Mouse (Mus musculus): ENCODE results near the gene Wipf3. TPM values are rescaled to one million over a fixed set of nuclear protein-coding genes. Genes with fewer than 3 reads are reported as not detected.

Gene Wipf3
- polyA plus RNA-seq, 1 experiment from 2014 or later: 1.4 TPM

DNA sequence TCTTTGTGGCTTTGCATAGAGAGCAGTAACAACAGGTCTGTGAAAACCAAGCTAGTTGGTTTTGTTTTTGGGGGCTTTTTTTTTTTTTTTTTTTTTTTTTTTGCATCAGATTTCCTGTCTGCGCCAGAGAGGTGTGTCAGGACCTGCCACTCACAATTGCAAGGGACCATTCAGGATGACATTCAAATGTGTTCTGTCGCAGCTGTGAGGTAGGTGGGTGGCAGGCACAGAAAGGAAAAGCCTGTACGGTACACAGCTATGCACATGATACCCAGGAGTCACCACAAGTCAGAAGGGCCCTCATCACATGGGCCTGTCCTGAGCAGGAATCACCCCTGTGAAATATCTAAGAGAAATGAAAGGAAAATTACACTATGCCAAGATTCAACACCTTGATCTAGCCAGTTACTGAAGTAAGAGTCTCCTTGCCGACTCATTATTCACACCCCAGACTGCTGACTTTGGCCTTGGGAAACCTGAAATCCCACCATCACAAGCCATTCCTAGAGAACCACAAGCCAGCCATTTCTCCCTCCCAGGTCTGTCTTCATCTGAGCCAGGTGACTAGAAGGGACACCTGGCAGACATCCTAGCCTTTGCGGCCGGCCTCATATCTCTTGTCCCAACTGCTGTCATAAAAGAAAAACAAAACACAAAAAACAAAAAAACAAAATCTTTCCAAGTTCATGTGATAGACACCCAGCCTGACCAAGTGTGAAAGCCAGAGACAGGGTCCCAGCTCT, 30.9 kb downstream of the Wipf3 start:
- H3K9ac ChIP-seq: no peak overlapping the region
- H3K9me3 ChIP-seq: 0 out of 2 replicates have a peak, but pooled peaks cover 5% of the 10 kb centered on the region
- no peak overlapping the region for H3K27ac ChIP-seq
- no peak for ATAC-seq (ENCODE audit: insufficient number of reproducible peaks, insufficient read depth, low FRiP score, low TSS enrichment)
- 0 out of 2 replicates have a peak, but pooled peaks cover 5% of the 10 kb centered on the region for H3K4me1 ChIP-seq
- WGBS: 71% methylated on average over 6 of the region's 6 CpGs
- no peak overlapping the region for H3K4me2 ChIP-seq (replicated peaks)
- no peaks in the 10 kb centered on the region for H3K36me3 ChIP-seq
- H3K4me3 ChIP-seq: no peak overlapping the region
- H3K27me3 ChIP-seq: no peaks in the 10 kb centered on the region

DNA sequence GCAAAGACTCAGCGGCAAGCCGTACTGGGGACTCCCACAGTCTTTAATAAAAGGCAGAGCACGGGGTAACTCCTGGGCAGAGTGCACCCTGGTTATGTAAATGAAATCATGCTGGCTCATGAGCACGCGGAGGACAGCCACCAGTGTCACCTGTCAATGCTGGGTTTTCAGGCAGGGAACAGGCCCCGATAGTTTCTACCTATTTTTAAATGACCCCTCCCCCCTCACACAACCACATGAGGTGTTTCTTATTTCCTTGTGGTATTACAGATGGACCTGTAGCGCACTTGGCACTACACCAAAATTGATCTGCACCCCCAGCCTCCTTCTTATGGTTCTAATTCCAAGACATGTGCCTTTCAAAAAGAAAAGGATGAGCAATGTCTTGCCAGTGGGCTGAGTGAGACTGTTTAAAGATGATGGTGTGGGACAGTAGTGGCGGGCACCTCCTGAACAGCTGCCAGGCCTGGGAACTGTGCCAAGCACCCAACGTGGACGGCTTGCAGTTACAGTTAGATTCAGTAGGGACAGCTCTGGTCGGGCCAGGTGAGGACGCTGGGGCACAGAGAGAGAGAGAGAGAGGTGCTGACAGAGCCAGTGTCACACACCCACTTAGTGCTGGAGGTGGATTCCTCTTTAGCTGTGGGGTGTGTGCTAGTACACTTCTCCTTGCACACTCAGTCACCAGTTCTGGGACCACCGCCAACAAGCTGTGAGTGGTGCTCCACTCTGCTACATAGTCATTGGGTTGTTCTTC, 31.7 kb downstream of the Wipf3 start:
- 74% methylated on average over 13 of the region's 13 CpGs for WGBS
- Histone ChIP-seq H3K4me2 (replicated peaks) (no peak overlapping the region), H3K27me3 (no peaks in the 10 kb centered on the region), H3K4me1 (0 out of 2 replicates have a peak, but pooled peaks cover 5% of the 10 kb centered on the region), H3K9me3 (0 out of 2 replicates have a peak, but pooled peaks cover 5% of the 10 kb centered on the region), H3K27ac (no peak overlapping the region), H3K9ac (no peak overlapping the region), H3K36me3 (no peaks in the 10 kb centered on the region), H3K4me3 (no peak overlapping the region)
- ATAC-seq (ENCODE audit: insufficient number of reproducible peaks, insufficient read depth, low FRiP score, low TSS enrichment): no peak

DNA sequence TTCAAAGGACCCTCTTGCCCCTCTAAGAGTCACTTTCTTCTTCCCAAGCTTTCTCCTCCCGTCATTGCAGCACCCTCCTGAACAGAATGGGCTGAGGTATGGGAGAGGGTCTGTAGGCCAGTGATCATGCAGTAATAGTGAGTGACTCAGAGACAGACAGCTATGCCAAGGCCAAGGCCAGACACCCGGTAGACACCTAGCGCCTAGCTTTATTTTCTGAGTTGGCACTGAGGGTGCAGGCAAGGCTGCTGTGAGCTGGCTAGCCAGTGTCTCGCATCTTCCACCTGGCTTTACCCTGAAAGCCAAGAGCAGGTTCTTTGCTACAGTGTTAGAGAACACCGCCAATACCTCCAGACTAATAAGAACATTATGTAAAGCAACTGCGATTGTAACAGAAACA, 33.4 kb downstream of the Wipf3 start:
- H3K36me3 ChIP-seq: no peaks in the 10 kb centered on the region
- H3K4me1 ChIP-seq: 0 out of 2 replicates have a peak, but pooled peaks cover 5% of the 10 kb centered on the region
- H3K9me3 ChIP-seq: 0 out of 2 replicates have a peak, but pooled peaks cover 5% of the 10 kb centered on the region
- H3K27me3 ChIP-seq: no peaks in the 10 kb centered on the region
- WGBS: 86% methylated on average over 6 of the region's 6 CpGs
- no peak overlapping the region for H3K4me2 ChIP-seq (replicated peaks)
- no peak overlapping the region for H3K9ac ChIP-seq
- no peak overlapping the region for H3K27ac ChIP-seq
- H3K4me3 ChIP-seq: no peak overlapping the region
- ATAC-seq (ENCODE audit: insufficient number of reproducible peaks, insufficient read depth, low FRiP score, low TSS enrichment): no peak

- Histone ChIP-seq H3K27ac (no peak overlapping the region), H3K4me3 (no peak overlapping the region), H3K9ac (no peak overlapping the region), H3K36me3 (no peaks in the 10 kb centered on the region), H3K4me2 (replicated peaks) (no peak overlapping the region), H3K4me1 (no peaks in the 10 kb centered on the region), H3K27me3 (no peaks in the 10 kb centered on the region), H3K9me3 (0 out of 2 replicates have a peak, but pooled peaks cover 5% of the 10 kb centered on the region)
- no peak for ATAC-seq (ENCODE audit: insufficient number of reproducible peaks, insufficient read depth, low FRiP score, low TSS enrichment)
- 76% methylated on average over 8 of the region's 8 CpGs for WGBS
These were observed 34.5 kb downstream of the Wipf3 start for GRCm38 (mm10) chr6:54463701-54464458.

DNA sequence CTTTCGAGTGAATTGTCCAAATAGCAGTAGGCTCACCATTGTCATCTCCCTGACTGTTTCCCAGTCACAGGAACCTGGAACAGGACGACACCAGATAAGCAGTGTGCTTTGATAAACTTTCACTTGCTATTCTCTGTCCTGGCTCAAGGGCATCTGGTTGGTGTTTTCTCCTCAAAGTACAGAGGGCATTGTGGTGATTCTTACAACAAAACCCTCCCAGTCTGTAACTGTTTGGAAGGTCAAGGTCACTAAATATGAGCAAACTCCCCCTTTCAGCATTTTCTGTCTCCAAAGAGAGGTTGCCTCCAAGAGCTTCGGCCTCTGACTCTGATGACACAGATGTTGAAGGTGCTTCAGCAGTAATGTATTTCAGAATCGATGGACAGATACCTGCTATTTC, 35.5 kb downstream of the Wipf3 start:
- Histone ChIP-seq H3K27me3 (no peaks in the 10 kb centered on the region), H3K4me2 (replicated peaks) (no peak overlapping the region), H3K27ac (no peak overlapping the region), H3K4me3 (no peak overlapping the region), H3K36me3 (no peaks in the 10 kb centered on the region), H3K9me3 (0 out of 2 replicates have a peak, but pooled peaks cover 5% of the 10 kb centered on the region), H3K4me1 (no peaks in the 10 kb centered on the region), H3K9ac (no peak overlapping the region)
- WGBS: 77% methylated on average over 4 of the region's 4 CpGs
- ATAC-seq (ENCODE audit: insufficient number of reproducible peaks, insufficient read depth, low FRiP score, low TSS enrichment): no peak

- H3K4me1 ChIP-seq: no peaks in the 10 kb centered on the region
- no peak overlapping the region for H3K9ac ChIP-seq
- no peaks in the 10 kb centered on the region for H3K9me3 ChIP-seq
- no peak overlapping the region for H3K4me2 ChIP-seq (replicated peaks)
- WGBS: 90% methylated on average over 3 of the region's 3 CpGs
- no peak overlapping the region for H3K27ac ChIP-seq
- no peak overlapping the region for H3K4me3 ChIP-seq
- H3K36me3 ChIP-seq: no peaks in the 10 kb centered on the region
- no peaks in the 10 kb centered on the region for H3K27me3 ChIP-seq
- no peak for ATAC-seq (ENCODE audit: insufficient number of reproducible peaks, insufficient read depth, low FRiP score, low TSS enrichment)
These were observed 38.0 kb downstream of the Wipf3 start for GRCm38 (mm10) chr6:54467371-54467770.

- ATAC-seq (ENCODE audit: insufficient number of reproducible peaks, insufficient read depth, low FRiP score, low TSS enrichment): no peak
- H3K36me3 ChIP-seq: no peaks in the 10 kb centered on the region
- H3K27me3 ChIP-seq: no peaks in the 10 kb centered on the region
- 87% methylated on average over 7 of the region's 7 CpGs for WGBS
- H3K4me1 ChIP-seq: peaks cover 14% of the 10 kb centered on the region
- no peaks in the 10 kb centered on the region for H3K9me3 ChIP-seq
- H3K9ac ChIP-seq: no peak overlapping the region
- no peak overlapping the region for H3K27ac ChIP-seq
- H3K4me3 ChIP-seq: no peak overlapping the region
- no peak overlapping the region for H3K4me2 ChIP-seq (replicated peaks)
These were observed 42.5 kb downstream of the Wipf3 start for GRCm38 (mm10) chr6:54471866-54472265.

- Histone ChIP-seq H3K9ac (no peak overlapping the region), H3K4me1 (peaks cover 15% of the 10 kb centered on the region), H3K4me2 (replicated peaks) (no peak overlapping the region), H3K36me3 (no peaks in the 10 kb centered on the region), H3K9me3 (no peaks in the 10 kb centered on the region), H3K27ac (no peak overlapping the region), H3K4me3 (no peak overlapping the region), H3K27me3 (no peaks in the 10 kb centered on the region)
- no peak for ATAC-seq (ENCODE audit: insufficient number of reproducible peaks, insufficient read depth, low FRiP score, low TSS enrichment)
- 56% methylated on average over 8 of the region's 8 CpGs for WGBS
These were observed 43.7 kb downstream of the Wipf3 start for GRCm38 (mm10) chr6:54472846-54473715.

DNA sequence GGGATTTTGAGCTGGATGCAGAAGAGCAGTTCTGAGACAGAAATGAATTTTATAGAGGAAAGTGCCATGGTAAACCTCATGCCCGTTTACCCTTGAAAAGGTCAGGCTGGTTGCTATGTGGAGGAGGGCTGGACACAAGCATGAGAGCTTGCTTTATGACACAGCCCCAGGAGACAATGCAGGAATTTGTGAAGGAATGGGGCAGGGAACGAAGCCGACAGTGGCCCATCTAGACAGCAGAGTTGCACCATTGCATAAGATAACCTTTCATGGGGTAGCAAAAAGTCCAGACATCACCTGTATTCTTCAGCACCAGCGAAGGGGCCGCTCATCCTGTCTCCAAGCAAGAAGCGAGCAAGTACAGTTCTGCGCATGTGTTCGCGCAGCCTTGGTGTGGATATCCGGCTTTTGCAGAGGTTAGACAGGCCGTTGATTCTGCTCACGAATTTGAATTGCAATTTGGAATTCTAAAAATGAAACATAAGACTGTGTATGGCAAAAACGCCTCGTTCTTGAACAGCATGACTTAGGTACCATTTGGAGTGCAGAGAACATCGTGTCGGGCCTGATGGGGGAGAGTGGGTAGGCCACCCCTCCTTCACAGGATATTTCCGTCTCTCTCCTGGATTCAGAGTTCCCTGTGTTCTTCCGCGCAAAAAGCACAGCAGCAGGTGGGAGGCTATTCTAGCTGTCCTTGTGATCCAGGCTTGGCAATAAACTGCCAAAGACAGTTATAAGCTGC, 46.7 kb downstream of the Wipf3 start:
- peaks cover 15% of the 10 kb centered on the region for H3K4me1 ChIP-seq
- H3K27me3 ChIP-seq: no peaks in the 10 kb centered on the region
- ATAC-seq (ENCODE audit: insufficient number of reproducible peaks, insufficient read depth, low FRiP score, low TSS enrichment): no peak
- WGBS: 81% methylated on average over 19 of the region's 19 CpGs
- H3K27ac ChIP-seq: no peak overlapping the region
- no peak overlapping the region for H3K4me3 ChIP-seq
- H3K9me3 ChIP-seq: no peaks in the 10 kb centered on the region
- H3K4me2 ChIP-seq (replicated peaks): no peak overlapping the region
- H3K9ac ChIP-seq: no peak overlapping the region
- no peaks in the 10 kb centered on the region for H3K36me3 ChIP-seq

GRCm38 (mm10) chr6:54478646-54479324, 49.4 kb downstream of the Wipf3 start:
- H3K9me3 ChIP-seq: 0 out of 2 replicates have a peak, but pooled peaks cover 3% of the 10 kb centered on the region
- H3K4me3 ChIP-seq: no peak overlapping the region
- peaks cover 15% of the 10 kb centered on the region for H3K4me1 ChIP-seq
- ATAC-seq (ENCODE audit: insufficient number of reproducible peaks, insufficient read depth, low FRiP score, low TSS enrichment): no peak
- 63% methylated on average over 5 of the region's 5 CpGs for WGBS
- H3K4me2 ChIP-seq (replicated peaks): no peak overlapping the region
- no peaks in the 10 kb centered on the region for H3K27me3 ChIP-seq
- H3K27ac ChIP-seq: no peak overlapping the region
- no peaks in the 10 kb centered on the region for H3K36me3 ChIP-seq
- no peak overlapping the region for H3K9ac ChIP-seq
